Mouse (Mus musculus) regulatory T cell (primary cell): ENCODE measurements around the gene Ablim2.

Source experiments
- in situ Hi-C: fragments of 300-600 bp; cut with MboI, MseI; formaldehyde crosslinking; loops from one replicate; pipeline ENCODE4 v1.15.1; 2025; ENCODE audit warnings: high pct_unique_total_duplicates

The Ablim2 gene

DNA sequence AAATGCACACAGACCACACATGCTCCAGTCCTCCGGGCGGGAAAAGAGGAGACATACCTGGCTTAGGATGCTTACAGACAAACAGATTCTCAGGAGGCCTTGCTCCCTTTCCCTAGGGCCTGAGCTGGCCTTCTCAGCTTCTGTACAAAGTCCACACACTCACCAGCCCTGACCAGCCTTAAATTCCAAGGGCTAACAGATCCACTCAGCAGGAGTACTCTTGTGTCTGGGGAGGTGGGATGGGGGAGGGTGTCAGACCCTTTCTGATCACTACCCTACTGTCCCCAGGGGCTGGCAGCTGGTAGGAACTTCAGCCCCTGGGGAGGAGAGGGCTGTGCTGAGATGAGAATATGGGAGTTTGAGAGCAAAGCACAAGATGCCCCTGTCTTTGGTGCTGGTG, 18.7 kb upstream of the Ablim2 start:
- in situ Hi-C loops = no loop called here

DNA sequence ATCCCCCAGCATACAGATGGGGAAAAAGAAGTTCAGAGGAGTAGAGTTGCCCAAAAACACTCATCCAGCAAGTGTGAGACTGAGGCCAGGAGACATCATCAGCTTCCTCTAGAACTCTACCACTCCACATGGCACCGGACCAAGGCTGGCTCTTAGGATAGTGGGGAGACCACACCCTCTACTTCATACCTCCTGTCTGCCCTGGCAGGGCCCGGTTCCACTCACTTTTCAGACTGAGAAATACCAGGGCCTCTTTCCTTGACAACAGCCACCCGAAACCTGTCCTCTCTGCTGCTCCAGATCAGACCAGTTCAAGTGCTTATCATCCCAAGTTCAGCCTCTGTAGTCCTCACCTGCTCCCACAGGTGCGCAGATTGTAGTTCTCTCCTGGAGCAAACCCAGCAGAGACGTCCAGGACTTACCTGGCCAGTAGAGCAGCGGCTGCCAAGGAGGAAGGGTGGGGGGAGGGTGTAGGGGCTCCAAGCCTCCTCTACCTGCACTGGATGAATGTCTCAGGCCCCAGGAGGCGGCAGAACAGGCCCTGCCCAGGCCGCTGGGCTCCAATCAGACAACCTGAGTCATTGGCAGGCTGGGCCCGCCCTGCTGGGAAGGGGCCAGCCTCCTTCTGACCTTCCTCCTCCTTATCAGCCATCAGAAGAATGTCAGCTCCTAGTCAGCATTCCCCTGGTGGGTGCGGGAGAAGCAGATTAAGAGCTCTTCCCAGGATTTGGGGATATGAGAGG, 18.0 kb upstream of the Ablim2 start, which contains the start of gene Sh3tc1:
TSS of gene Sh3tc1 (minus strand) at position 452 of the 743 bp plus-strand sequence.
- in situ Hi-C loops = no loop called here

DNA sequence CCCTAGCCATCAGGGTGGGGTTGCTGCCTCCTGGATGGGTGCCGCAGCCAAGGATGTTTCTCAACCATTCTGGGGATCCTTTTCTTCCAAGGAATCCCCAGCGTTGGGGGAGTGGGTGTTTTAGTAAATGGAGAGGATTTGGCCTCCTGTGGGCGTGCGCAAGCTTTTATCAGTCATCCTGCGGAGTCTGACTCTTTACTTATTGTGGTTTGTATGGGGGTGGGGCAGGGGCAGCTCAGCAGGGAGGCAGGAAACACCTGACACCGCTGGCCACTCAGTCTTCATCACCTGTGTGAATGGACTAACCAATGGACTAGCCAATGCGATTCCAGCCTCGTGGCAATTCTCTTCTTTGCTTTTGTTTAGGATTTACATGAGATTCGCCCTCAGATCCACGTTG, 17.0 kb upstream of the Ablim2 start:
- in situ Hi-C loops = no loop called here

DNA sequence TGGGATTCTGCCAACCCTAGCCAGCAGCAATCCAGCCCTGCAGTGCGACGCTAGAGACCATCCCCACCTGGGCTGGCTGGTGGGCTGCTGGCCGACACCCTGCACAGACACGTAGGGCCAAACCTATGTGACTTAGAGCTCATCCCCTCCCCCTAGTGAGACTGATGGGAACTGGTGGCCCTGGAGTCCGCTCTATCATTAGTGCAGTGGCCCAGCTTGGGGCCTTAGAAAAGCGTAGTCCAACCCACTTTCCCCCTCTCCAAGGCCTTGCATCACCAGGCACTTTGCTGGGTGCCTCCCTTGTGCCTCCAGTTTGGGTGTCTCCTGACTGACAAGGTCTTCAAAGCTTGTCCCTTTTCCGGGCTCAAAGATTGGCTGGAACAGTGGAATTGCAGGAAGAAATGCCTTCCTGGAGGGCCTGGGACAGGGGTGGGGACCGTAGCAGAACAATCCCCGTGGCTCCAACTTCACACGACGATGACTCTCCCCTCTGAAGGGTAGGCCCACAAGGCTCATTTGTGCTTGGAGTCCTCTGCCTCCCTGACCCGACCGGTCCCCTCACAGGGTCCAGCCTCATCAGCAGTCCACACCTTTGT, 16.4 kb upstream of the Ablim2 start:
- in situ Hi-C loops = no loop called here

DNA sequence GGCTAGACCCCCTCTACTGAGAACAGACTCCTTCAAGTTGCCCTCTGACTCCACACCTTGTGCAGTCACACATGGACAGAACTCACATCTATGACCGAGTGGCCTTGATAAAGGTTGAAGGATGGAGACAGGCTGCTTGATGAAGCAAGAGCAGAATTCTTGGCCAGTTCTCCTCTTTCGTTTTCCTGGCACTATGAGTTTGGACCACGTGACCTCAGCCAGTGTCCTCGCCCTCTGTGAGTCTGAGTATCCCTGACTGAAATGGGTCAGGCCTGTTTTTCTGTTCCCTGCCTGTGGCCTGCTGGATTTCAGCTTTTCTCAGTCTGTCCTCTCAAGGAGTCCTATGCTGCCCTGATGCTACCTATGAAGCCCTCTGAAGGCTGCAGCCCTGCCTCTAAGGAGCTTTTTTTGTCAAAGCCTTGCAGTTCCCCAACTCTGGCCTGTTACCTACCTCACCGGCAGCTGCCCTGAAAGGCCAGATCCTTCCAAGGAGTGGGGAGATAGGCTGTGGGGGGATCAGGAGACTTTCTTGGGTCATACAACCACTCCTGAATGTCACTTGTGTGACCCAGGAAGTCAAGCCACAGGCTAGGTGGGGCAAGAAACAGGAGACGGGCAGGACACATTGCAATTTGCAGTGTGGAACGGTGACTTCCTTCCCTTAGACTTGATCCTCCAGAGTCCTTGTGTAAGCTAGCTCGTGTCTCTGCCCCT, 14.3 kb upstream of the Ablim2 start:
- in situ Hi-C loops = no loop called here

DNA sequence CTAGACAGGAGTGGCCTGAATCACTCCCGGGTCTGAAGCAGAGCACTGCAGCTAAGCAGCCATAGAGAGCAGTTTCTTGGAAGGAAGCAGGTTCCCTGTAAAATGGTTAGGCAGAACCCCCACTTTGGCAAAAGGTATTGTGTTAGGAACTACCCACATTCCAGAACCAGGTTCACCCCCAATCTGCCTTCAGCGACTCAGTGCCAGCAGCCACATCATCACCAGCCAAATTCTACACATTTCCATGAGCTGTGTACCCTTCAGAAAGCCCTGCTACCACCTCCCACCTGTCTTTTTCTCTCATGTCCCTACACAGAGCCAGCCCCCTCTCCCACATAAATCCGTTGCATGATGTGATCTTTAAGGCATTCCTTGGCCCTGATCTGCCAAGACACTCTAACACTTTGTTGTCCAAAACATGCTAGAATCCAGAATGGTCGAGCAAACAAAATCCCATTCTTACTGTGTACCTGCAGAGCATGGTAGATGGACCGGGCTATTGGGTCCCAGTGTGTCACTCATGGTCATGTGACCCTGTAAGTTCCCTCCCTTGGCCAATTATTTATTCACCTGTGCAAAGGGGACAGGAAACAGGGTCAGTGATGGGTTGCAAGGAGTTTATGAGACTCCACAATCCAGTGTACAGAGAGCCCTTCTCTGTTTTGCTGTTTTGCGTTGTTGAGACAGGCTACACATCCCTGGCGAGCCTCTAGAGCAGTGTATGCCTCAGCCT, 13.5 kb upstream of the Ablim2 start:
- in situ Hi-C loops = no loop called here

DNA sequence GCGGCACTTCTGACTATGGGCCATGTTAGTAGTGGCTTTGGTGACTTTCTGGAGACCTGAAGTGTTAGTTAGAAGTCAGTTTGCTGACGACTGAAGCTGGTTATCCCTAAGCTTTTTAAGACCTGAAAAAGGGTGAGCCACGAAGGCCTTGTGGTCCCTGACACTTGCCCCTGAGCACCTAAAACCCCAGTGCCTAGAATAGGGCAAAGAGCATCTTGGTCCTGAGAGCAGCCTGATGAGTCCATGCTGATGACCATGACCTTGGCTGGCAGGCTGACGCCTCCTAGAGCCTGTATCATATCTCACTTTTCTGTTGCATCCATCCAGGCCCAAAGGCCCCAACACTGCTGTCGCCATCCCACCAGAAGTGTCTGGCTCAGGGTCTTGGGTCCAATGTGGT, 12.3 kb upstream of the Ablim2 start:
- in situ Hi-C loops = no loop called here

DNA sequence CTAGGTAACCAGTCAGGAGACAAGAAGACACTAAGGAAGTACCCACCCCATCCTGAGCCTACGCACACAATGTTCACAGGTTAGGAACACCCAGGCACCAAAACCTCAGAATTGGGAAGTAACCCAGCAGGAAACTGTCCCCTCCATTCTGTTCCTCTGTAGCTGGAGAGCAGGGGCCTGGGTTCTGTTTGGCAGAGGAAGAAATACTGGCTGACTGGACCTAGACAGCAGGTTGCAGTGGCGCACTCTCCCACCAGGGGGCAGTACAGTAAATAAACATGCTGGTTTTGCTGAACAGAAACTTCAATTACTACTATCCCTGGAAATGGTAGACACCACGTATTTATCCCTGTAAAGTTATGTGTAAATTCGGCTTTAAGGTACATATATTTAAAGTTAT, 10.8 kb upstream of the Ablim2 start:
- in situ Hi-C loops = no loop called here

DNA sequence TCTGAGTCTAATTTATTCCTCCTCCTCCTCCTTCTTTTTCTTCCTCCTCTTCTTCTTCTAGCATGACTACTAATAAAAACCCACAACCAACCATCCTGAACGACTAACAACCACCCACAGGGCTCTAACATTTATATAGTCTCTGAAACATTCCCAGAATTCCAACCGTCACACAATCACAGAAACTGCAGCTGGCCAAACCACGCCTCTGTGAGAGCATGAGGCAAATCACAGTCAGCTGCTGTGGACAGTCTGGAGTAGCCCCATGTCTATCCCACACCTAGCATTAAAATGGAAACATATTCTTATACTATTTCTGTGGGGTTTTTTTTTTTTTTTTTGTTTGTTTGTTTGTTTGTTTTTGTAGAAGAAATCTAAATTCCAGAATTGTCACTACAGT, 8.3 kb upstream of the Ablim2 start:
- in situ Hi-C loops = no loop called here

DNA sequence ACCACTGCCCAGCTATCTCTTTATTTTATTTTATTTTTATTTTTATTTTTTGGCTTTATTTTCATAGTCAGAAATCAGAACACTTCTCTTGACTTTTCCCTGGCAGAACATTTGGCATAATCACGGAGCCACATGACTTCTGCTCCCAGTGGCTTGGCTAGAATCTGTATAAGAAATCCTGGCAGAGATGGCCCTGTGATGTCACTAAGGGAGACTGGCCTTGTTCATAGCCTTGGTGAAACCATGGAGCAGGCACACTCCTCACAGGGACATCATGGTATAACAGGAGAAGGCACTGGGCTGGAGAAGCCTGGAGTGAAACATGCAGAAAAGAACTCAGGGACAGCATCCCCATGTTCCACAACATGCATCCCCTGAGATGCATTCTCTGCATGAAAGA, 7.7 kb upstream of the Ablim2 start:
- in situ Hi-C loops = loop anchor here (5.0 kb wide), 1 partner anchor 877 kb away; no protein-coding TSS in a partner anchor

DNA sequence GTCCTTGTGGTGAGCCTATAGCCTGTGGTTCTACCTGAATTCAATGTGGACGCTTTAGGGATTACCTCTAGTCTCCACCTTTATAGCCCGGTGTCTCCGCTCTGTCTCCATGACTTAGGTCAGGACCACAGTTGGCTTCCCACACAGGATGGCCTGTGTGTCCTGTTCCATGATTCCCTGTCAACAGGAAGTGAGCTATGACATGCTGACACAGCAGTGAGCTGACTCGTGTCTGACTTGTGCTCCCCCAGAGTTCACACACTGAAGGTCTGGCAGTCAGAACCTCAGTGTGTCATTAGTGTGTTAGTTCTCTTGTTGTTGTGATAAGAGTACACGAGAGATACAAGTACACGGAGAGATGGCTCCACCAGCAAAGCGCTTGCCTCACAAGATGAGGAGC, 6.7 kb upstream of the Ablim2 start:
- in situ Hi-C loops = loop anchor here (5.0 kb wide), 1 partner anchor 876 kb away; no protein-coding TSS in a partner anchor

DNA sequence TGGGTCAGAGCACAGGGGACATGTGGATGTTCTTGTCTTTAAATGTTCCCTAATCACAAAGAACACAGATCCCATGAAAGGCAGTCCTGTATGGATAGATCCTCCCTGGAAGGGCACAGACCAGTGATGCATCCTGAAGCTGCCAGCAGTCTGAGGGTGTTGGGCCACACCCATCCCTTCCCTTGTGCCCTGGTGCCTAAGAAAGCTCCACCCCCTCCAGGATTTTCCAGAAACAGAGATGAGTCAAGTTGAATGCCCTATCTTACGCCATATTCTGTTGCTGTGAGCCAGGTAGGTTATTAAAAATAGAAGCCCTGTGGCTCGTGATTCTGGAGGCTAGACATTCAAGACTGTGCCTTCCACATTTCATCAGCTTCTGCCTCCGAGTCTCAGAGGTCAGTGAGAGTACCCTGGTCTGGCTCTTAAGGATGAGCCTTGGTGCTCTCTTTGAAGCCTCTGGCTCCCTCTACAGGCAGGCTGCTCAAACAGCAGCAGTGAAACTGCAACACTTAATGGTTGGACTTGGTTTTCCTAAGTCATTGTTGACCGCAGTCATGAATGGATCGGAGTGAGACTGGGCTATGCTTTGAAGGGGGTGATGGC, 2.4 kb upstream of the Ablim2 start:
- in situ Hi-C loops = no loop called here

DNA sequence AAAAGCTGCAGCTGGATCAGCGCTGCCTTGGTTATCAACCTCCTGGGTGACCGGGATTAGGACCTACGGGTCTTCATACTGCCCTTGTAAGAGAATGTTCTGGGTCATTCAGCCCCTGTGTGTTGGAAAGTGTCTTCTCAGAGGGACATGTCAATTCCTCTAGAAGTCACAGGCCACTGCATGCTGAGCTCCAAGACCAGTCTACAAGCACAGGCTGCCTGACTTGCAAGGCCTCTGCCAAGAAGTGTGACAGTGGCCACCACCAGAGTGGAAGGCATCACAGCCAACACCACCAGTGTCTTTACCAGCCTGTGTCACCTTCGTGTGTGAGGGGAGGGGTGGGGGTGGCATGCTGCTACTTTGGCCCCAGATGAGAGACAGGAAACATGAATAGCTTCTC, 1.7 kb upstream of the Ablim2 start:
- in situ Hi-C loops = no loop called here

DNA sequence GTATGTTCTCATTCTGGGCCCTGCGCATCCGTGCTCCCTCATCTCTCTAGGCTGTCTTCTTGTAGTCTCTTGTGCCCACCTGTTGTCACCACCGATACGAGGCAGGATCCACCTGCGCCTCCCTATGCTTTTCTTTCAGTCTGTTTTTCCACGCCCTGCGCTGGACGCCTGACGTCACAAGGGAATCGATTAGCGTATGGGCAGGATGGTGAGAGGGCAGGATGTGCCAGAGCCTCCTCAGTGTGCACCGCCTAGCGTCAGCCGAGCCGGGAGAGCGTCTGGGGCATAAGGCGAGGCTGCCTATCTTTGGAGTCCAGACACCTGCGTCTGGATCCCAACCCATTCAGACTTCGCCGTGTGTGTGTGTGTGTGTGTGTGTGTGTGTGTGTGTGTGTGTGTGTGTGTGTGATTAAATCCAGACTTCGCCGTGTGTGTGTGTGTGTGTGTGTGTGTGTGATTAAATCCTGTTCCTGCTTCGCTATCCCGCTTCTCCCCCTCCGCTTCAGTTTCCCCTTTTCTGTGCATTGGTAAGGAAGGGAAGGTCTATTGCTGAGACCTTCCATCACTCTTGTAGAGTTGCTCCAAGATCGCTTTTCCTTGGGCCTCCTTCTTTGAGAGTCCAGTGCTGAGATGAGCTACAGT, 562 bp upstream of the Ablim2 start:
- in situ Hi-C loops = no loop called here

DNA sequence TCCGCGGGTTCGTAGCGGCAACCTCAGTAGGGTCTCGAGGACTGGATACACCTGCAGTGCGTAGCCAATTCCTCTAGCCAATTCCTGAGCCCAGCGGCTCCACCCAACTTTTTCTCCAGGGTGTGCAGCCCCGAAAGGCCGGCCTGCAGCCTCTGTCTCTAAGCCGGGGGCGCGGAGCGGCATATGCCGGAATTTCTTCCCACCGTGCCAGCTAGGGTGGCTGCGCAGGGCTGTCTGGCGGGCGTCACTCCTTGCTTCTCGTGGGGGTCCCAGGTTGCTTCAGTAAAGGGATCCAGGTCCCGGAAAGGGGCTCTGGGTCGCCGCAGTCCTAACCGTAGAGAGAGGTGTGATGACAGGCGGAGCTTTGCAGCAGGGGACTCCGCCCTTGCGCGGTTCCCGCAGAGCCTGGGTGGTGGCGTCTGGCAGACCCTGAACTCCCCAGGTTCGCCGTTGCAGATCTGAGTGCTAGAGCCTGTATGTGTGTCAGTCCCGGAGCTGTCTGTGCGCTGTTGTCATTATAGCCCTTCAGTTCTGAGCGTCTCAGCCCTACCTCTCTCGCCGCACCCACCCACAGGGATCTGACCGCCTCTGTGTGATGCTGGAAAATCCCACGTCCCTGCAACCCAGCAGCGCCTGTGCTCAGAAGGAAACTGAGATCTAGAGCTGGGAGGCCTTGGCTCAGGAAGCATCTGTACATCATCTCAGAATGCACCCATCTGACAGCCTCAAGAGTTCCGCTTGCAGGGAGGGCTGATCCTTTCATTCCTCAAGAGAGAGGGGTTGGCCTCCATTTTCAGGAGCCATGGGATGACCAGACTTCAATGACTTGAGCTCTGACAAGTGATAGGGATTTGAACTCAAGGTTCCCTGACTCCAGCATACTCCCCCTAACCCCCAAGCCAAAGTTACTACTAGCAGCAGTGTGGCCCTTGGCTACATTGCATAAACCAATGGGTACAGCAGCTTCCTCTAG, 687 bp downstream of the Ablim2 start:
- in situ Hi-C loops = no loop called here

DNA sequence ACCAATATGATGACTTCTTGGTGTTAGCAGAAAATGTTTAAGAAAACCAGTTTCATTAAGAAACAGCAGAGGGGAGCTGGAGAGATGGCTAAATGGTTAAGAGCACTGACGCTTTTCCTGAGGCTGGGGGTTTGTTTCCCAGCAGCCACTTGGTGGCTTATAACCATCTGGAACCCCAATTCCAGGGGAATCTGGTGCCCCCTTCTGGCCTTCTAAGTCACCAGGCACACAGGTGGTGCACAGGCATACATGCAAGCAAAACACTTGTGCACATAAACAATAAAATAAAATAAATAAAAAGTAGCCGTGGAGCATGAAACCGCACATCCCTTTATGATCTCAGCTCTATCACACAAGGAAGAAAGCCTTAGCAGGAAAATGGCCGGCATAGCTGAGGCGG, 3.6 kb downstream of the Ablim2 start:
- in situ Hi-C loops = no loop called here

DNA sequence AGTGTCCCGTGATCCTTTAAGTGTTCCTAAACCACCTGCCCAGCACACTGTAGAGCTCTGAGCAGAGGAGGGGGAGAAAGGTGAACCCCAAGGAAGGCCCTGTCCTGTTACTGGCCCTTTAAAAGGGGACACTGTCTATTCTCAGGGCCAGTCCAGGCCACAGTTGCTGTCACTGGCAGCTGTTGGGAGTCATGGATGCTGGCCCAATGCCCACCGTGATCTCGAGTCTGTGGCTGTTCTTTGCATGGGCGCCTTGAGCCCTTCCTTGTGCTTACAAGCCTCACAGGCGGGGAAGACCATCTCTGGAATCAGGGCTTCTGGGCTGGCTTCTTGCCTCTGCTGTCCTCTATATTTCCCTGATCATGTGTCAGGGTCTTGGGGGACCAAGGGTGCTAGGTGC, 4.7 kb downstream of the Ablim2 start:
- in situ Hi-C loops = no loop called here

DNA sequence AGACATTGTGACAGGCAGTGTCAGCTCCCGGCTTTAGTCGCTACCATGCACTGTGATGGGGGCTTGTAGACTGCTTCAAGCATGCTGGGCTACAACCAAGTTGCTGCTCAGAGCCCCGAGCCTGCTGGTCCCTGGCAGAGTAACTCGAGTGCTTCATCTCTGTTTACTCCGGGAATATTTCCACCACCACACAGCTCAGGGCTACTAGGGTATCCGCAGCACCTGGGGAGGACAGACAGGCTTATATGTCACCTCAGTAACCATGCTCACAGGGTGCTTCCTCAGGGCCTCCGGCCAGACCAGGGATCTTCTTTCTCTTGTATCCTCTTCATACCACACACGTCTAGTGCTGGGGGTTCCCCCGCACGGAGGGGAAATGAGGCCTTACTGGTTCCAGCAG, 5.2 kb downstream of the Ablim2 start:
- in situ Hi-C loops = no loop called here

DNA sequence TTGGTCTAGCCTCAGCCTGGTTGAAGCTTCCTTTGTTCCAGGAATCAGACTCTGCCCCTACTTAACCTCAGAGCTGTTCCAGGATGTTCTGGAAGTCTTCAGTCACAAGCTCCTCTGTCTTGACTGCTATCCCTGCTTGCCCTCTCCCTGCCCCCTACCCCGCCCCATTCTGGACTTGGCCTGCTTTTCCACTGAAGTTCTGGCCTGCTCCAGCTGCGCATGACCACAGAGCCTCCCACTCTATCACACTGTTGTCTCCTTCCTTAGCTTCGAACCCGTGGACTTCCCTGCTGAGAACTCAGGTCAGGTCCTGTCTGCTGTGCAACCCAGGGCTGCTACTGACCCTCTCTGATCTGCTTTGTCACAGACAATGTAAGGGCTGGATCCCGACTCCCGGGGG, 8.2 kb downstream of the Ablim2 start:
- in situ Hi-C loops = no loop called here

DNA sequence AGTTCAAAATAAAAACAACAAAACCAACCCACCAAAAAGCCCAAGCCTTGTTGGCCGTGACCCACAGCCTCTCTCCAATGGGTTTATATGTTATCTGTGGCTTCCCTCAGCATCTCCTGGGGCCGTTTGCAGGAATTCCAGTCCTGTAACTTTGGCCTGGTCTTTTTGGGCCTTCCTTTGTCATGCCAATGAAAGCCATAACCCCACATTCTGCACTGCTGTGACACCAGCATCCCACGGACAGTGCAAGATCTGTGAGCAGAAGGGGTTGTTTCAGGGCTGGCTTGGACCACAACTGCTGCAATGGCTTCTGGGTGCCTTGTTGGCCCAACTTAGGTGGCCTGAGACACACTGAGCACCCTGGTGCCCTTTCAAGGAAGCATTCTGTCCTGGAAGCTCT, 10.8 kb downstream of the Ablim2 start:
- in situ Hi-C loops = no loop called here
